Mouse (Mus musculus): ENCODE measurements around the gene Pkdcc. TPM values are rescaled to one million over a fixed set of nuclear protein-coding genes. Genes with fewer than 3 reads are reported as not detected.

Pkdcc gene
- not detected in 2 replicates for total RNA-seq (2015; ENCODE audit: low replicate concordance)
- 0.68 and 1.4 TPM in 2 replicates for total RNA-seq (2017; ENCODE audit: low replicate concordance)

DNA sequence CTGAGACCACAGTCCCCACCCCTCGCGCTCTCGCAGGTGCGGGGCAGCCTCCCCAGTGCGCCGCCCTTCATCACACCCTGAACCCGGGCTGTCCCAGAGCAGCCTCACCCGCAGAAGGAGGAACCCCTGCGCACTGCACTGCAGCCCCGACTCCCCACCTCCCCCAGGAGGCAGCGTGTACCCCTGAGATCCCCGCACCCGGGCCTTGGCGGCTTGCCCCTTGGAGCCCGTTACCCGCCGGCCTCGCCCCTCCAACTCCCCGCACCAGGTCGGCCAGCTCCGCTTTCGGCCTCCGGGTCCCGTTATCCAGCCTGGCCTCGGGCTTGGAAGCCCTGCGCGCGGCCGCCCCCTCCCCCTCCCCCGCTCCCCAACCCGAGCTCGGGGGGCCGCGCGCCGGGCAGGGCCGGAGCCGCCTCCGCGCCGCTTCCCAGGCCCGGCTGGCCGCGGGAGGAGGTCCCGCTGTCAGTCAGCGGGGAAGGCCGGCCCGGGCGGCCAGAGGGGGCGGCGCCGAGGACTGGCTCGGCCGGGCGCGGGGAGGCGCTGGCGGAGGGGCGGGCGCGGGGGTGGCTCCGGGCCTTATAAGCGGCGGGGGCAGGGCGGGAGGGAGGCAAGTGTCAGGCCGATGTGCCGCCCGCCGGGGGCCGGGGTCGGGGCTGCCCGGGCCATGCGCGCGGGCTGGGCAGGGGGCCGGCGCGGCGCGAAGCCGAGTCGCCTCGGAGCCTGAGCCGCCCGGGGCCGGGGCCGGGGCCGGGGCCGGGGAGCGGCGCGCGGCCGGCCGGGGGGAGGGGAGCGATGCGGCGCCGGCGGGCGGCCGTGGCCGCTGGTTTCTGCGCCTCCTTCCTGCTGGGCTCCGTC is at the start of gene Pkdcc:
Gene Pkdcc, plus strand, starts transcription at position 619 of the 855 bp plus-strand sequence.
- ATAC-seq (replicated peaks; ENCODE audit: low FRiP score, poor library complexity, severe bottlenecking) = no peak

GRCm38 (mm10) chr17:83166195-83166594 is 48.9 kb upstream of the Pkdcc start:
- ATAC-seq (replicated peaks; ENCODE audit: low FRiP score, poor library complexity, severe bottlenecking) = no peak

GRCm38 (mm10) chr17:83176146-83176545 is 38.9 kb upstream of the Pkdcc start:
- ATAC-seq (replicated peaks; ENCODE audit: low FRiP score, poor library complexity, severe bottlenecking) = no peak

DNA sequence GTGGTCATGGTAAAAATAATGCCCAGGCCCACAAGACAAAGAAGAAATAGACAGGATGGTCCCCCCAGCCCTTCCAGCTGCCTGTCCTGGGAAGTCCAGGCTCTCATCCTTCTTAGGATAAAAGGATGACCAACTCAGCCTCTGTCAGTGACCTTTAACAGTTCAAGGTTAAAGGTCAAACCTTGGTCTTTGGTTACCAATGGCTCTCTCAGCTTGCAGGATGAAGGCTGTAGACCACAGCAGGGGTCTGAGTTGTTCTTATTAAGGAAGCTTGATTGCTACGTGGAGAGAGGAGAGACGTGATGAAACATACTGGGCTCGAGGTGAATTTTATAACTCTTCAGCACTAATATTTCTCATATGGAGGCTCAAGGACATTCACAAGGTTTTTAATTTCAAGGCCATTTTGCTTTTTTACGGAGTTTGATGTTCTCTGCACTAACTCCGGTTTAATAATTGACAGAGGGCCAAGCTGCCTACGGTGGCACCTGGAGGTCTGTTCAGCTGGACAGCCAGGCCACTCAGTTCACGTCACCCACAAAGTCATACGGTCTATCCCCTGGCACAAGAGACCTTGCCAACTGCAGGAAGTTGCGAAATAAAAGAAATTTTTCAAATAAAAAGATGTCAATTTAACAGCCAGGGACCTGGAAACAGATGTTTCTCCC is 36.5 kb upstream of the Pkdcc start:
- no peak for ATAC-seq (replicated peaks; ENCODE audit: low FRiP score, poor library complexity, severe bottlenecking)

DNA sequence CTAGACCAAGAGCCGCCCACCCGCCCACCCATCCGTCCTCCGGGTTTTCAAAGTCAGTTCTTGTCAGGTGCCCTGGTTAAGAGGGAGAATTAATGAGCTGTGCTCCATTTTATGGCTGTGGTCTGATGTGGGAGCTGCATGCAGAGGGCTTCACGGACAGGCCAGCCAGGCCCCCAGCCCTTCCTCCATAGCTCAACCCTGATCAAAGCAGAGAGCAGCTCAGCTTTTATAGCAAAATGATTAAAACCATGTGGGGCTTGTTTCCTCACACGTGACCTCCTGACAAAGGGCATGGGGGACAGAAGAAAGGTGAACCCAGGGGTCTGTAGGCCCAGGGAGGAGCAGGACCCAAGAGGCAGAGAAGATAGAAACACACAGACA is 36.0 kb upstream of the Pkdcc start:
- no peak for ATAC-seq (replicated peaks; ENCODE audit: low FRiP score, poor library complexity, severe bottlenecking)

GRCm38 (mm10) chr17:83179569-83179968 is 35.5 kb upstream of the Pkdcc start:
- ATAC-seq (replicated peaks; ENCODE audit: low FRiP score, poor library complexity, severe bottlenecking) = no peak

GRCm38 (mm10) chr17:83181086-83181485 is 34.0 kb upstream of the Pkdcc start:
- no peak for ATAC-seq (replicated peaks; ENCODE audit: low FRiP score, poor library complexity, severe bottlenecking)

- ATAC-seq (replicated peaks; ENCODE audit: low FRiP score, poor library complexity, severe bottlenecking) = no peak
Observed at GRCm38 (mm10) chr17:83181592-83181991, 33.5 kb upstream of the Pkdcc start.

GRCm38 (mm10) chr17:83182061-83182664 is 32.9 kb upstream of the Pkdcc start:
- ATAC-seq (replicated peaks; ENCODE audit: low FRiP score, poor library complexity, severe bottlenecking) = no peak

- no peak for ATAC-seq (replicated peaks; ENCODE audit: low FRiP score, poor library complexity, severe bottlenecking)
Observed at GRCm38 (mm10) chr17:83182780-83183179, 32.3 kb upstream of the Pkdcc start.

DNA sequence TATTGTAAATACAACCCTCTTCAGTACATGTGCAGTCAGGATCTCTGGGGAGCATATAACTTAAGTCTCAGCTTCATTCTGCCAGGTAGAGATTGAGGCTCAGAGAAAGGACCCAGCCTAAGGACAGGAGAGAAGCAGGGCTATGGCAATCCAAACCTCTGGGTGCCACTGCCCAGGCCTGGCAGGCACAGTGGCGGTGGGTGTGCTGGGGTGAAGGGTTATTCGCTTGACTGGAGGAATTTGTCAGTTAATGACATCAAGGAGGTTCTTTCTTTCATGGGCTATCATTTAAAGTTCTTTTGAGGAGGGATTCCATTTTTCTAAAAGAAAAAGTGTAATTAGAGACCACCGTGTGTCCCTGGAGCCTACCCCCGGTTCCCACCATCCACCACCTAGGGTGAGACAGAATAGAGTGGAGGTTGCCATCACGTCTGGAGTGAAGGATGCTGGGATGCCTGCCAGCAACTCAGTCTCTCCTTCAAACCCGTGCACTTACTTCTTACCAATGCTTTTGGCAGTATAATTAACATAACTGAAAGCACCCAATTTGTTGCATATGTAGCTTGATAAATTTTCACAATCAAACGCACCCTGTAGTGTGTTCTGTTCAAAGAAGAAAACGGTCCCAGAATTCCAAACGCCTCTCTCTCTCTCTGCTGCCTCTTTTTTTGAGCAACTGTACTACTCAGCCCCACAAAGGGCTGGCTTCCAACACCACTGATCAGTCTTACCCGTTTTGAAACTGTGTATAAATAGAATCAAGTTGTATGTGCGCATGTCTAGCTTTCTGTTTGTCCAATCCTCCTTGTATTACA is 27.1 kb upstream of the Pkdcc start:
- ATAC-seq (replicated peaks; ENCODE audit: low FRiP score, poor library complexity, severe bottlenecking) = no peak

GRCm38 (mm10) chr17:83190810-83191209 is 24.3 kb upstream of the Pkdcc start:
- no peak for ATAC-seq (replicated peaks; ENCODE audit: low FRiP score, poor library complexity, severe bottlenecking)

GRCm38 (mm10) chr17:83194491-83194890 is 20.6 kb upstream of the Pkdcc start:
- ATAC-seq (replicated peaks; ENCODE audit: low FRiP score, poor library complexity, severe bottlenecking) = no peak

- no peak for ATAC-seq (replicated peaks; ENCODE audit: low FRiP score, poor library complexity, severe bottlenecking)
Observed at GRCm38 (mm10) chr17:83197361-83197923, 17.6 kb upstream of the Pkdcc start.

DNA sequence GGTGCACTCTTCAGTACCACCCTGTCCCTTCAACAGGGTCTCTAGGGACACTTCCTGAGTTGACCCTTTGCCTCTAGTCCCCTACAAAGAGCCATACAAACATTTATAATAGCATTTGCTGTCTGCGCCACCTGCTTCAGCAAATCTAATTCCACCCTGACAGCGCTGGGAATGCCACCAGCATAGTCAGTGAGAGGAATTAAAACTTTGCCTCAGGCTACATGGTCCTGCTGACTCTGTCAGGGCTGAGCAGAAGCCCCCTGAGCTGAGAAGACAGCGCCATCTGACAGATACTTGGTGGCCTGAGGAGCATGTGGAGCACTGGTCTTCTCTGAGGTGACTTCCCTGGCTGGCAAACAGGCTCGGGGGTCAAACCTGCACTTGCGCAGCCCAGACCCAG is 14.6 kb upstream of the Pkdcc start:
- ATAC-seq (replicated peaks; ENCODE audit: low FRiP score, poor library complexity, severe bottlenecking) = no peak

GRCm38 (mm10) chr17:83201257-83201656 is 13.8 kb upstream of the Pkdcc start:
- no peak for ATAC-seq (replicated peaks; ENCODE audit: low FRiP score, poor library complexity, severe bottlenecking)

DNA sequence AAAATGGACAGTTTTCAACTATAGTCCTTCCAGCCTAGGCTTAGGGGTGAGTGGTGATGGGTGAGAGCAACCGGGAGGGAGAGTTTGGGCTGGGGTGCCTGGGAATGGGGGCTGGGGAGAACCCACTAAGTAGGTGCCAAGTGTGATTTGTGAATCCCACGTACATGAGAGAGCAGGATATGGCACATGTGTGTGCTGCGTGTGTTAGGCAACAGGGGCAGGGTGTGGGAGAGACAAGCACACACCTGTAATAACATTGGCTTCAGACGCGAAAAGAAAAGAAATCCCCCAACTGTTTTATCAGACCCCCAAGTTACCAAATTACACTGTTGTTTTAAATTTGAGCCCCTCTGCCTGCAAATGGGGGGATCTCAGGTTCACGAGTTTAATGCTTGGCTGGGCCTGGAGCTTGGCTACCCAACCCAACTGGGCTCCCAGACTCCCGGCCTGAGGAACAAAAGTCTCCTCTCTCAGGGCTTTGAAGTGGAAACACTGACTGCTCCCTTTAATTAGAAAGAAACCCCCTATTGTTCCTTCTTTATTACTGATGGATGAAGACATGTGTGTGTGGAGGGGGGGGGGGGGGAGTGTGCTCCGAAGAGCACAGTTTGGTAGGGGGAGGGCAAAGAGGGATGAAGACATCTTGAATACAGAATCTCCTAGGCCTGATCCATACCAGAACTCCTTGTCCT is 11.3 kb upstream of the Pkdcc start:
- no peak for ATAC-seq (replicated peaks; ENCODE audit: low FRiP score, poor library complexity, severe bottlenecking)

DNA sequence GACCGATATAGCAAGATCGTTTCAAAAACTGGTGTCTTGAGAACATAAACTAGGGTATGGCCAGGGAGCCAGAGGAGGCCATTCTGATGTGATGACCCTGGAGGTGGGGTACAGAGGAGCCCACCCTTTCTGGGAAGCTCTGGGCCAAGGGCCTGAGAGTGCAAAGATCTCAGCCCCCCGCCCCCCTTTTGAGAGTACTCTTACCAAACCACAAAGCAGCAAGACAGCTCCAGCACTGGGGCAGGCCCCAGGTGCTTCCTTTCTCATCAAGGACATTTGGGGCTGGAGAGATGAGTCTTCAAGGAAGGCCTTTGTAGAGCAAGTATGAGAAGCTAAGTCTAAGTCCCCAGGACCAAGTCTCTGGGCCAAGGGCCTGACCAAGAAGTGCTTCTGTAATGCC is 7.8 kb upstream of the Pkdcc start:
- ATAC-seq (replicated peaks; ENCODE audit: low FRiP score, poor library complexity, severe bottlenecking) = no peak

DNA sequence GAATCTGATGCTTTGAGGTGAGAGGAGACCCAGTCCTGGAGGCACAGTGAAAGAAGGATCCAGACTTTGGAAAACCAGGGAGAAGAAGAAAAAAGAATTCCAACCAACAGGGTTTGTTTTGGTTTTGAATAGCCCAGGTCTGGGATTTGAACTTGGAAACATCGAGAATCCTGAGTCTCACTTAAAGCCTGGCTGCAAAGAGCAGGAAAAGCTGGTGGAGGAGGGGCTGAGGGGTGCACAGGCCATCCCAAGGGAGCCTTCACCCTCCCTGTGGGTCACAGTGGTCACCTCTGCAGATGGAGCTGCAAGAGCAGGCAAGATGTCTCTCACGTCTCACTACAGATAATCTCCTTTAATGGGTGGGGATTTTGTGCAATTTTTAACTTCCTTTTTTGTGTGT is 6.6 kb upstream of the Pkdcc start:
- no peak for ATAC-seq (replicated peaks; ENCODE audit: low FRiP score, poor library complexity, severe bottlenecking)

All from erythroid progenitor cell, adult 5-6 weeks (primary cell).